Mouse (Mus musculus): ENCODE data around the gene Fuz.

GRCm38 (mm10) chr7:44864595-44865542 lies 31.0 kb upstream of the Fuz start:
- TF ChIP-seq CTCF (IDR thresholded peaks at IDR 0.05; ENCODE audit: extremely low read depth, insufficient read length, insufficient replicate concordance, low read depth, low read length): no peak
- TF ChIP-seq POLR2A (IDR thresholded peaks at IDR 0.05; ENCODE audit: low read depth, low read length): no peak
